Mouse (Mus musculus) retina, adult 2 months (tissue): ENCODE measurements around the gene Hibadh.

Experiments
- DNase-seq: peaks from one replicate; pipeline ENCODE4 v3.0.0-alpha.2; 2012; ENCODE audit warnings: low read depth, low spot score

Gene Hibadh

GRCm38 (mm10) chr6:52638471-52639185 lies 1.6 kb downstream of the Hibadh start:
- no peak for DNase-seq

GRCm38 (mm10) chr6:52637337-52637736 lies 2.9 kb downstream of the Hibadh start:
- DNase-seq = no peak

- DNase-seq = no peak
Measured at GRCm38 (mm10) chr6:52635395-52635794, 4.8 kb downstream of the Hibadh start.

- DNase-seq = no peak
Measured at GRCm38 (mm10) chr6:52630625-52631024, 9.6 kb downstream of the Hibadh start.

- no peak for DNase-seq
Measured at GRCm38 (mm10) chr6:52629180-52629579, 11.0 kb downstream of the Hibadh start.

GRCm38 (mm10) chr6:52626735-52627134 lies 13.5 kb downstream of the Hibadh start:
- no peak for DNase-seq

GRCm38 (mm10) chr6:52623741-52624140 lies 16.4 kb downstream of the Hibadh start:
- DNase-seq = no peak

- no peak for DNase-seq
Measured at GRCm38 (mm10) chr6:52621731-52622480, 18.3 kb downstream of the Hibadh start.

GRCm38 (mm10) chr6:52620090-52620489 lies 20.1 kb downstream of the Hibadh start:
- DNase-seq = no peak

GRCm38 (mm10) chr6:52609626-52610352 lies 30.4 kb downstream of the Hibadh start:
- no peak for DNase-seq

- no peak for DNase-seq
Measured at GRCm38 (mm10) chr6:52608121-52608520, 32.1 kb downstream of the Hibadh start.

GRCm38 (mm10) chr6:52606746-52607347 lies 33.3 kb downstream of the Hibadh start:
- DNase-seq = no peak

- DNase-seq = no peak
Measured at GRCm38 (mm10) chr6:52601706-52602642, 38.2 kb downstream of the Hibadh start.

- no peak for DNase-seq
Measured at GRCm38 (mm10) chr6:52601117-52601516, 39.1 kb downstream of the Hibadh start.

- no peak for DNase-seq
Measured at GRCm38 (mm10) chr6:52594752-52595151, 45.4 kb downstream of the Hibadh start.

- DNase-seq = no peak
Measured at GRCm38 (mm10) chr6:52586564-52586963, 53.6 kb downstream of the Hibadh start.

GRCm38 (mm10) chr6:52584383-52584782 lies 55.8 kb downstream of the Hibadh start:
- peak; percentile 56 for DNase-seq

GRCm38 (mm10) chr6:52581081-52581480 lies 59.1 kb downstream of the Hibadh start:
- no peak for DNase-seq

- DNase-seq = no peak
Measured at GRCm38 (mm10) chr6:52578322-52578721, 61.9 kb downstream of the Hibadh start.

GRCm38 (mm10) chr6:52577270-52577669 lies 62.9 kb downstream of the Hibadh start:
- DNase-seq = peak; percentile 22

- no peak for DNase-seq
Measured at GRCm38 (mm10) chr6:52568706-52569105, 71.5 kb downstream of the Hibadh start.
